Comparison of ENCODE assay signal across 10 mouse cellular contexts in the genomic region with DNA sequence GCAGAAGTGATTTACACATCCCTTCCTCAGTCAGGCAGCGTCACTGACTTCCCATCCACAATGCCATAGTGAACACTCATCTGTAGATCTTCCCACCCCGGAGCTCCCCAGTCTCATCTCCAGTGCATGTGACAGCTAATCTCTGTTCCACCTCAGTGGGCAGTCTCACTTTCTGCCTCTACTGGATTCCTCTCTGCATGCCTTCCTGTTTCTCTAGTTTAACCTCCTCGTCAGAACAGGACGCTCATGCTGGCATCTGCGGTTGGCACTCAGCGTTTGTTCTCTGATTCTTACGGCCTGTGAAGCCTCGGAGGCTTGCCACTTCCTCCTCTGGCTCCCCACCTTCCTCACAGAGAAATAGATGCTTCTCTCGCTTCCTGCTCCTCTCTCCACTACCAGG. TPM values are rescaled to one million over a fixed set of nuclear protein-coding genes. Genes with fewer than 3 reads are reported as not detected.
DNase-seq lines count a peak whose midpoint lies in the region; ATAC-seq and TF ChIP-seq lines count a peak whose summit lies in the region.
"Had no signal": no experiment of that assay in that cellular context is flagged by ENCODE, and none has a peak within 500 bp of the region (broad histone marks: within the 10 kb centered on the region; RNA-seq: fewer than 3 reads in every experiment).

No protein-coding gene starts in this region.

- intact Hi-C loops in gastrocnemius, adult 2 months (cut with DNase I): loop anchor here (1.0 kb wide), 1 partner anchor 46 kb away; no protein-coding TSS in a partner anchor

- peak; percentile 38 to 50 for DNase-seq in lung, postnatal 4 days
- peak; percentile 77 to 88 for DNase-seq in thymus, adult 18-20 months
- DNase-seq in gastrocnemius, adult 2 months: no peak
- DNase-seq: cerebellum, adult 2 months had no signal

- H3K9ac ChIP-seq in kidney, embryonic 15.5 days: no peak overlapping the region
- H3K9ac ChIP-seq in kidney, embryonic 16.5 days (replicated peaks; ENCODE audit: low read length): no peak overlapping the region
- no peak overlapping the region for H3K9ac ChIP-seq in embryonic facial prominence, embryonic 13.5 days
- H3K9ac ChIP-seq in hindbrain, embryonic 13.5 days: no peak overlapping the region
- H3K9ac ChIP-seq in intestine, embryonic 15.5 days: no peak overlapping the region

- H3K27ac ChIP-seq in kidney, embryonic 15.5 days: 0 out of 2 replicates have a peak overlapping the region, but pooled peaks have one; percentile 48
- no peak overlapping the region for H3K27ac ChIP-seq in kidney, embryonic 16.5 days (ENCODE audit: low read length)
- H3K27ac ChIP-seq in embryonic facial prominence, embryonic 13.5 days: peak overlapping the region; percentile 40
- no peak overlapping the region for H3K27ac ChIP-seq in gastrocnemius, adult 2 months
- no peak overlapping the region for H3K27ac ChIP-seq in hindbrain, embryonic 13.5 days
- H3K27ac ChIP-seq in intestine, embryonic 15.5 days: no peak overlapping the region

- no peak overlapping the region for H3K4me3 ChIP-seq in kidney, embryonic 15.5 days (replicated peaks)
- no peak overlapping the region for H3K4me3 ChIP-seq in kidney, embryonic 16.5 days (ENCODE audit: low read length)
- H3K4me3 ChIP-seq in embryonic facial prominence, embryonic 13.5 days: no peak overlapping the region
- H3K4me3 ChIP-seq in gastrocnemius, adult 2 months: no peak overlapping the region
- H3K4me3 ChIP-seq in hindbrain, embryonic 13.5 days: no peak overlapping the region
- H3K4me3 ChIP-seq in intestine, embryonic 15.5 days (replicated peaks): no peak overlapping the region

- H3K36me3 ChIP-seq in kidney, embryonic 15.5 days: no peaks in the 10 kb centered on the region
- no peaks in the 10 kb centered on the region for H3K36me3 ChIP-seq in kidney, embryonic 16.5 days (ENCODE audit: insufficient read depth, low read length)
- no peaks in the 10 kb centered on the region for H3K36me3 ChIP-seq in embryonic facial prominence, embryonic 13.5 days
- no peaks in the 10 kb centered on the region for H3K36me3 ChIP-seq in hindbrain, embryonic 13.5 days
- no peaks in the 10 kb centered on the region for H3K36me3 ChIP-seq in intestine, embryonic 15.5 days

- no peak for TF ChIP-seq CTCF in gastrocnemius, adult 2 months (IDR thresholded peaks at IDR 0.05)

- no peak for ATAC-seq in kidney, embryonic 15.5 days (replicated peaks; ENCODE audit: low FRiP score)
- no peak for ATAC-seq in kidney, embryonic 16.5 days (ENCODE audit: low FRiP score, low TSS enrichment)
- ATAC-seq in embryonic facial prominence, embryonic 13.5 days (ENCODE audit: insufficient number of reproducible peaks, insufficient read depth, low FRiP score, low TSS enrichment, low read depth): no peak
- ATAC-seq in hindbrain, embryonic 13.5 days (ENCODE audit: low FRiP score): no peak
- no peak for ATAC-seq in intestine, embryonic 15.5 days

- H3K27me3 ChIP-seq in kidney, embryonic 15.5 days: no peaks in the 10 kb centered on the region
- H3K27me3 ChIP-seq in kidney, embryonic 16.5 days (ENCODE audit: insufficient read depth, low read length): no peaks in the 10 kb centered on the region
- H3K27me3 ChIP-seq in embryonic facial prominence, embryonic 13.5 days: no peaks in the 10 kb centered on the region
- H3K27me3 ChIP-seq in hindbrain, embryonic 13.5 days: peaks cover 34% of the 10 kb centered on the region
- no peaks in the 10 kb centered on the region for H3K27me3 ChIP-seq in intestine, embryonic 15.5 days (replicated peaks)

- H3K9me3 ChIP-seq in kidney, embryonic 15.5 days (replicated peaks): no peaks in the 10 kb centered on the region
- H3K9me3 ChIP-seq in kidney, embryonic 16.5 days (ENCODE audit: low read length): no peaks in the 10 kb centered on the region
- no peaks in the 10 kb centered on the region for H3K9me3 ChIP-seq in embryonic facial prominence, embryonic 13.5 days
- H3K9me3 ChIP-seq in hindbrain, embryonic 13.5 days: no peaks in the 10 kb centered on the region
- no peaks in the 10 kb centered on the region for H3K9me3 ChIP-seq in intestine, embryonic 15.5 days

- peaks cover 20% of the 10 kb centered on the region for H3K4me1 ChIP-seq in kidney, embryonic 15.5 days
- peaks cover 19% of the 10 kb centered on the region for H3K4me1 ChIP-seq in kidney, embryonic 16.5 days (ENCODE audit: insufficient read depth, low read length)
- peaks cover 42% of the 10 kb centered on the region for H3K4me1 ChIP-seq in embryonic facial prominence, embryonic 13.5 days
- H3K4me1 ChIP-seq in hindbrain, embryonic 13.5 days (replicated peaks): peaks cover 13% of the 10 kb centered on the region
- peaks cover 11% of the 10 kb centered on the region for H3K4me1 ChIP-seq in intestine, embryonic 15.5 days (replicated peaks)

- no peak overlapping the region for H3K4me2 ChIP-seq in kidney, embryonic 15.5 days
- H3K4me2 ChIP-seq in kidney, embryonic 16.5 days (replicated peaks; ENCODE audit: low read depth, low read length): no peak overlapping the region
- no peak overlapping the region for H3K4me2 ChIP-seq in embryonic facial prominence, embryonic 13.5 days
- no peak overlapping the region for H3K4me2 ChIP-seq in hindbrain, embryonic 13.5 days
- H3K4me2 ChIP-seq in intestine, embryonic 15.5 days (replicated peaks): no peak overlapping the region

- 46% methylated on average over 9 of the region's 9 CpGs for WGBS in kidney, embryonic 15.5 days
- WGBS in kidney, embryonic 16.5 days: 49% methylated on average over 9 of the region's 9 CpGs
- 64% methylated on average over 9 of the region's 9 CpGs for WGBS in embryonic facial prominence, embryonic 13.5 days
- 67% methylated on average over 9 of the region's 9 CpGs for WGBS in hindbrain, embryonic 13.5 days
- WGBS in intestine, embryonic 15.5 days: 70% methylated on average over 9 of the region's 9 CpGs

RNA-seq across cellular contexts. Expression of gene Cyb5r2, which starts 50.2 kb away (rescaled TPM):
- 0.28 TPM in 1 of 2 replicates, not detected in the other for polyA plus RNA-seq in kidney, embryonic 15.5 days (2015; fragmentation: Nextera tagmentation; extraction: Ambion mirVana)
- 0.14 and 0.22 TPM in 2 replicates for polyA plus RNA-seq in kidney, embryonic 16.5 days (2015; fragmentation: Nextera tagmentation; extraction: Ambion mirVana)
- polyA plus RNA-seq in embryonic facial prominence, embryonic 13.5 days (2015; fragmentation: Nextera tagmentation; extraction: Ambion mirVana): 0.18 and 0.25 TPM in 2 replicates
- total RNA-seq in gastrocnemius, adult 2 months (2021): under 1 TPM in 1 of 2 experiments, not detected in 1; 0.20 TPM
- polyA plus RNA-seq in hindbrain, embryonic 13.5 days (2015; fragmentation: Nextera tagmentation; extraction: Ambion mirVana): 0.14 TPM in 1 of 2 replicates, not detected in the other
- polyA plus RNA-seq in intestine, embryonic 15.5 days (2015; fragmentation: Nextera tagmentation; extraction: Ambion mirVana): 0.14 and 0.15 TPM in 2 replicates
- total RNA-seq: left cerebral cortex, postnatal 36 days had no signal

Comparison
In these comparisons a context has a peak if more than half of its experiments do, and no peak if none do; other contexts are left out.
1. H3K27ac ChIP-seq: peak in kidney, embryonic 15.5 days (single experiment) and embryonic facial prominence, embryonic 13.5 days (single experiment); none in kidney, embryonic 16.5 days (single experiment), gastrocnemius, adult 2 months (single experiment), hindbrain, embryonic 13.5 days (single experiment) and intestine, embryonic 15.5 days (single experiment).